Mouse (Mus musculus) thymus, adult 2 months (tissue): ENCODE results near the gene Ube2g2. TPM values are rescaled to one million over a fixed set of nuclear protein-coding genes. Genes with fewer than 3 reads are reported as not detected.

Experiments
- DNase-seq: peaks from one replicate; pipeline ENCODE4 v3.0.0; 2021
- H3K27ac ChIP-seq: fragments of 200-500 bp; 2 replicates; pipeline ENCODE4 v1.5.1; 2012; ENCODE audit warnings: low read length, control low read depth; ENCODE audit not compliant: control insufficient read depth, insufficient read depth
- H3K27me3 ChIP-seq: fragments of 200-500 bp; 2 replicates; pipeline ENCODE4 v1.6.1; 2012; ENCODE audit warnings: mild to moderate bottlenecking, low read length, moderate library complexity, mixed read lengths; ENCODE audit not compliant: control insufficient read depth, insufficient read depth
- H3K36me3 ChIP-seq: fragments of 200-500 bp; 2 replicates; pipeline ENCODE4 v1.6.1; 2012; ENCODE audit warnings: mild to moderate bottlenecking, low read length, moderate library complexity; ENCODE audit not compliant: control insufficient read depth, insufficient read depth
- H3K4me1 ChIP-seq: fragments of 200-500 bp; replicated peaks from 2 replicates; pipeline ENCODE4 v1.6.1; 2012; ENCODE audit warnings: low read length; ENCODE audit not compliant: control insufficient read depth, insufficient read depth
- H3K4me3 ChIP-seq: fragments of 200-500 bp; 2 replicates; pipeline ENCODE4 v1.5.1; 2012; ENCODE audit warnings: mild to moderate bottlenecking, low read length, control low read depth, moderate library complexity; ENCODE audit not compliant: control insufficient read depth, insufficient read depth
- CTCF ChIP-seq: fragments of 200-500 bp; IDR thresholded peaks from 2 replicates; pipeline ENCODE4 v1.5.1; 2012; ENCODE audit warnings: mild to moderate bottlenecking, control low read depth, low read length, moderate library complexity, borderline replicate concordance; ENCODE audit not compliant: control insufficient read depth, poor library complexity, insufficient read depth; ENCODE audit errors: extremely low read depth
- POLR2A ChIP-seq: fragments of 200-500 bp; IDR thresholded peaks from 2 replicates; pipeline ENCODE4 v1.6.1; 2012; ENCODE audit warnings: mild to moderate bottlenecking, low read length, control low read depth, moderate library complexity; ENCODE audit not compliant: control insufficient read depth, poor library complexity, insufficient read depth; ENCODE audit errors: extremely low read depth
- WGBS: fragments of 180-500 bp; shearing (Covaris S2); methylation state at CpG from one replicate; pipeline ENCODE4 v1.1.7; 2018; 5-methylcytosine and 5-hydroxymethylcytosine counted together
- polyA plus RNA-seq: library from polyadenylated mRNA; depleted of rRNA; stranded (reverse); fragments of >200 nt; gene quantifications from 2 replicates; pipeline ENCODE4 v1.2.3, GENCODE M21; 2012

Ube2g2 gene
- polyA plus RNA-seq, 1 experiment = 52.6 TPM

DNA sequence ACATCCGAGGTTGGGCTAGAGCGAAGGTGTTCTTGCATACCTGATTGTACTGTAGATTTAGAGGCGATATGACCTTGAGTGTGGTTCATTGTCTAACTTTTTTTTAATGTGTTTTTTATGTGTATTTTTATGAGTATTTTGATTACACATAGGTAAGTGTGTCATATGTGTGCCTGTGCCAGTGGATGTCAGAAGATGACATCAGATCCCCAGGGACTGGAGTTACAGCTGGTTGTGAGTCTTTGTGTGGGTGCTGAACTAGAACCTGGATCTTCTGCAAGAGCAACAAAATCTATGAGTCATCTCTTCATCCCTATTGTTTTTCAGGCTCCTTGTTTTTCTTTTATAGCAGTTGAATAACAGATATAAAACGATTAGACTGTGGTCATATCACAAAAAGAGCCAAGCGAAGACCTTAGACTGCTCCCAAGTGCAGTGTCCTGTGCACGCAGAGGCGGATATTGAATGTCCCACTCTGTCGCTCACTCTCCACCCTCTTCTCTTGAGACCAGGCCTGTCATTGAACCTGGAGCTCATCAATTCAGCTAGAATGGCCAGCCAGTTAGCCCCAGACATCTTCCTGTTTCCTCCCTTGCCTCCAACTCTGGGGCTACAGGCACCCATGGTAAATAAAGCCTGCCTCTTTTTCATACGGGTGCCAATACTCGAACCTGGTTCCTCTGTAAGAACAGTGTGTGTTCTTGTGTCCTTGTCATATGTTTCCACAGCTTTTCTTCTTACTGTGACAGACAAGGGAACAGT lies 1.7 kb downstream of the Ube2g2 start:
- Histone ChIP-seq H3K4me1 (peaks cover 10% of the 10 kb centered on the region), H3K27me3 (no peaks in the 10 kb centered on the region)
- 86% methylated on average over 10 of the region's 10 CpGs for WGBS

DNA sequence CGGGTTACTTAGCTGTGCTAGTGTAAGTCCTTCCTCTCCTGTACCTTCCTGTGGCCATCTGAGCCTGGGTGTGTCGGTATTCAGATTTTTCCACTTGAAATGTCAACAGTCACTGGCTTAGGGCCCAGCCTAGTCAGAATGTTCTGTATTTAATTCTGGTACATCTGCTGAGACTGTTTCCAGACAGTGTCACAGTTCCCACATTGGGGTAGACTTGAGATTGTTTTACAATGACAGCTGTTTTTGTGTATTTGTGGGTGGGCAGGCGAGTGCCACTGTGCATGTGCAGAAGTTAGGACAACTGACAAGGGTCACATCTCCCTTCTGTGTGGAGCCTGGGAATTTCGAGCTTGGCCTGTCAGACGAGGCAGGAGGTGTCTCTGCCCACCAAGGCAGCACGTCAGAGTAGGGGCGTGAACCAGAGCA lies 2.5 kb downstream of the Ube2g2 start:
- TF ChIP-seq POLR2A (no peak), CTCF (no peak)
- Histone ChIP-seq H3K36me3 (no peaks in the 10 kb centered on the region), H3K27ac (no peak overlapping the region), H3K4me3 (no peak overlapping the region), H3K27me3 (no peaks in the 10 kb centered on the region), H3K4me1 (peaks cover 10% of the 10 kb centered on the region)
- WGBS = 91% methylated on average over 7 of the region's 7 CpGs
- DNase-seq = no peak

More for the DNA sequence above, 1.7 kb downstream of the Ube2g2 start:
- Histone ChIP-seq H3K27ac (no peak overlapping the region), H3K36me3 (no peaks in the 10 kb centered on the region), H3K4me3 (no peak overlapping the region)
- TF ChIP-seq POLR2A (no peak), CTCF (no peak)
- DNase-seq = no peak

DNA sequence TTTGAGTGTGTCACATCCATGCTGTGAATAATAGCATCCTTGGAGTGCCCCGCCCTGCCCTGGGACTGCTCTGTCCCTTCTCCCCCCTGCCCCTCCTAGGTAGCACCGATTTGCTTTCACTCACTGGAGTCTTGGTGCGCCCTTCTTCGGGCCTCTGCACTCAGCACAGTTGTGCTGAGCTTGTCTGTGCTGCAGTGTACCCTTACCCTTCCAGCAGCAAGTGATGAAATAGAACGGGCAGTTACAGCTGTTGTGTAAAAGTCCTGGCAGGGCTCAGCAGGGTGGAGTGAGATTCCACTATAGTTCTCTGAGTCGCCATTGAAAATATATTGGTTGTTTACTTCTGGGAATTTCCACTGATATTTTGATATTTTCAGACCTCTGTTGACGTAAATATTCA lies 4.0 kb downstream of the Ube2g2 start:
- 93% methylated on average over 7 of the region's 7 CpGs for WGBS
- Histone ChIP-seq H3K27me3 (no peaks in the 10 kb centered on the region), H3K27ac (no peak overlapping the region), H3K4me1 (peaks cover 10% of the 10 kb centered on the region), H3K4me3 (no peak overlapping the region), H3K36me3 (no peaks in the 10 kb centered on the region)
- DNase-seq = no peak
- TF ChIP-seq POLR2A = no peak
- TF ChIP-seq CTCF = no peak

DNA sequence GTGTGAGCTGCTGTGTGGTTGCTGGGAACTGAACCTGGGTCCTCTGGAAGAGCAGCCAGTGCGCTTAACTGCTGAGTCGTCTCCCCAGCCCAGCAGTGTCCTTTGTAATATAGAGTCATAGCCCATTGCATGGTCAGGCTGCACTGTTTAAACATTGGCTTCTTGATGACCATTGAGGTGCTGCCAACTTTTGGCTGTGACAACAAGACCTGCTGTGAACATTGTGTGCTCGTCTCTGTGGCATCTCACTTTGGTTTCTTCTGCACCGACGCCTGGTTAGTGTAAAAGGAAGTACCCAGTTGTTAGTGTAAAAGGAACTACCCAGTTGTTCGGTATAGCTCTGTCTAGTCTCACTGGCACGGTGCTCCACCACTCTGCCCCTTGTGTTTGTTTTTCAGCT lies 4.5 kb downstream of the Ube2g2 start:
- whole genome bisulfite sequencing = 46% methylated on average over 7 of the region's 7 CpGs
- no peak for DNase-seq
- Histone ChIP-seq H3K27ac (no peak overlapping the region), H3K4me3 (no peak overlapping the region), H3K4me1 (peaks cover 8% of the 10 kb centered on the region), H3K36me3 (no peaks in the 10 kb centered on the region), H3K27me3 (no peaks in the 10 kb centered on the region)
- TF ChIP-seq POLR2A (no peak), CTCF (no peak)

DNA sequence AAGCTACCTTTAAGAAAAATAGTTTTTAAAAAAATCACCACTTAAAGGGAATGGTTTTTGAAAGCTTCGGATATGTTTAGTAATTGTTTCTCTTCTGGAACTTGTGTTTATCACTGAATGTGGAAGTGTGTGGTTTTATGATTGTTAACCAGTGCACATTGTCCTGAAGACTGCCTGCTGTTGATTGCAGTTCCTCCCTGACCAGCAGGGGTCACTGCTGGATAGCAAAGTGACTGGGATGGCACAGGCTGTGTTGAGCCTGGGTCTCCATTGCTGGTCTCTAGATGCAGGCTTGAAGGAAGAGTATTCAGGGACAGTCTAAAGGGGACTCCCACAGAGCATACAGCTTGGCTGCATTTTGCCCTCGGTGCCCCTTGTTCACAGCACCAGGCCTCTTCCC lies 5.4 kb downstream of the Ube2g2 start:
- Histone ChIP-seq H3K27me3 (no peaks in the 10 kb centered on the region), H3K4me1 (peaks cover 5% of the 10 kb centered on the region), H3K36me3 (peaks cover 2% of the 10 kb centered on the region; the same call in 1 of the 2 replicates), H3K27ac (no peak overlapping the region), H3K4me3 (no peak overlapping the region)
- WGBS = 44% methylated on average over 2 of the region's 2 CpGs
- TF ChIP-seq POLR2A (no peak), CTCF (peak; percentile 84; the same call in 1 of the 2 replicates)
- peak; percentile 81 for DNase-seq

DNA sequence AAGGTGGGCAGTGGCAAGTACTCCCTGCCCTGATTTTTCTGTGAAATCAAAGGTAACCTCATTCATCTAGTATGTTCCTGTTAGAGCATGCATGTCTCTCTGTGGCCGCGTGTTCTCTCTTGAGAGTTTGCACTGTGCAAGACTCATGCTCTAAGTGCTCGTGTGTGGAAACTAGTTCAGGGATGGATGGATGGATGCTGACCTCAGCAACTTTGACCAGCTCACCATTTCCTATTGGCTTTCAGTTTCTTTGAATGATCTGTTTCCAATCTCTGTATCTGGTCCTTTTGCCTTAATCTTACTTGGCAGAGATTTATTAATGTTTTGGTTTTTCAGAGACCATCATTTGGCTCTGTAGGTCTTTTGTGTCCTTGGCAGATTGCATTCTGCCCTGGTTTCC lies 7.1 kb downstream of the Ube2g2 start:
- H3K4me3 ChIP-seq = no peak overlapping the region
- no peak for DNase-seq
- peaks cover 5% of the 10 kb centered on the region; the same call in 1 of the 2 replicates for H3K36me3 ChIP-seq
- H3K27ac ChIP-seq = no peak overlapping the region
- no peaks in the 10 kb centered on the region for H3K27me3 ChIP-seq
- TF ChIP-seq CTCF = no peak
- no peak for TF ChIP-seq POLR2A
- H3K4me1 ChIP-seq = 0 out of 2 replicates have a peak, but pooled peaks cover 4% of the 10 kb centered on the region
- WGBS = 98% methylated on average over 3 of the region's 3 CpGs

DNA sequence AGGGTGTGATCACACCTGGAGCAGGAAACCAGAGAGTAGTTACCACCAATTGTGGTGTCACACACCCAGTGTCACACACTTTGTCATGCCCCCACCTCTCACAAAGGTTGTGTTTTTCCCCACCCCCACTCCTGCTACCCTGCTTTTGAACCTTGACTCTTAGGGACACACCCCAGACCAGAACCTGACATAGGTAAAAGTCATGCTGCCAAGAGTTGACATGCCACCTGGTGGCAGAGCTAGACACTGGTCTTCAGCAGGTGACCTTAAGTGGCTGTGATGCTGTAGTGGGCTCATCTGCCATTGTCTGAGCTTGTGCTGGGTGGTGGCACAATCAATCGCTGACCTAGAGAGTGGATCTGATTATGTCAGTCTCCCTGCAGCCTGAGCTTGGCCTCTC lies 7.9 kb downstream of the Ube2g2 start:
- 96% methylated on average over 1 of the region's 1 CpGs for WGBS
- H3K27ac ChIP-seq = no peak overlapping the region
- DNase-seq = peak; percentile 16
- no peak for TF ChIP-seq POLR2A
- TF ChIP-seq CTCF = no peak
- peaks cover 9% of the 10 kb centered on the region for H3K36me3 ChIP-seq
- H3K4me1 ChIP-seq = peaks cover 8% of the 10 kb centered on the region
- no peak overlapping the region for H3K4me3 ChIP-seq
- no peaks in the 10 kb centered on the region for H3K27me3 ChIP-seq
